8 mouse cellular contexts compared by ENCODE assay signal in genomic region chr16:70313886-70314577, GRCm38 (mm10). TPM values are rescaled to one million over a fixed set of nuclear protein-coding genes. Genes with fewer than 3 reads are reported as not detected.
A peak's percentile ranks its signal among the peaks of the same experiment; 100 is the strongest.
DNase-seq lines count a peak whose midpoint lies in the region; ATAC-seq and TF ChIP-seq lines count a peak whose summit lies in the region.

TSS of gene Gbe1 (plus strand) at chr16:70313949.

- DNase-seq in MN1 (ENCODE audit: low spot score), result peak; percentile 85
- DNase-seq in cerebellum, adult 8-10 months, result peak; percentile 76
- DNase-seq in forelimb bud, embryonic 11.5 days (ENCODE audit: low read depth, low spot score), result peak; percentile 89
- peak; percentile 96 for DNase-seq in heart, postnatal 4 days
- DNase-seq in layer of hippocampus, adult 8-10 months (ENCODE audit: low spot score in 2 of 2), result peak; percentile 67 to 72
- peak; percentile 98 for DNase-seq in lung, embryonic 14.5 days
- DNase-seq in testis, postnatal 14 days (ENCODE audit: low spot score), result peak; percentile 92

- peak; percentile 99 for ATAC-seq in lung, embryonic 14.5 days (ENCODE audit: insufficient read depth)
- peak; percentile 87 for ATAC-seq in neutrophil, adult 5-6 weeks (ENCODE audit: extremely low read depth, insufficient number of reproducible peaks, low FRiP score, poor library complexity, severe bottlenecking)

- H3K27me3 ChIP-seq in lung, embryonic 14.5 days (ENCODE audit: insufficient read depth, low read length), result no peaks in the 10 kb centered on the region

- peak within 1 kb of the TSS; percentile 82 for H3K9ac ChIP-seq in lung, embryonic 14.5 days

- peak within 1 kb of the TSS; percentile 60 for H3K4me3 ChIP-seq in lung, embryonic 14.5 days (ENCODE audit: low read depth, low read length)

- H3K4me2 ChIP-seq in lung, embryonic 14.5 days, result peak within 1 kb of the TSS; percentile 64

- under 1% methylated on average over 74 of the region's 82 CpGs for WGBS in lung, embryonic 14.5 days

- peak within 1 kb of the TSS; percentile 92 for H3K27ac ChIP-seq in lung, embryonic 14.5 days (ENCODE audit: low read depth)

- H3K36me3 ChIP-seq in lung, embryonic 14.5 days (ENCODE audit: insufficient read depth), result no peaks in the 10 kb centered on the region

- H3K4me1 ChIP-seq in lung, embryonic 14.5 days (ENCODE audit: insufficient read depth), result no peaks in the 10 kb centered on the region

- no peak for TF ChIP-seq CTCF in lung, embryonic 14.5 days (IDR thresholded peaks at IDR 0.05; ENCODE audit: low read depth)

- no peaks in the 10 kb centered on the region for H3K9me3 ChIP-seq in lung, embryonic 14.5 days (ENCODE audit: low read depth, low read length)

RNA-seq across cellular contexts. Expression of gene Gbe1, which starts in this region (rescaled TPM):
- 10 to 100 TPM; 37.2 to 38.6 TPM for total RNA-seq in heart, postnatal 4 days (2021)
- 1 to 10 TPM; 6.7 to 8.0 (median 7.2) TPM for total RNA-seq in layer of hippocampus, adult 8-10 months (2022)
- 19.1 and 20.8 TPM in 2 replicates for polyA plus RNA-seq in lung, embryonic 14.5 days (2014; fragmentation: Nextera tagmentation; extraction: Ambion mirVana)
- total RNA-seq in neutrophil, adult 5-6 weeks (2017), result 24.2 and 34.2 TPM in 2 replicates

Comparison
In these comparisons a context has a peak if more than half of its experiments do, and no peak if none do; other contexts are left out.
1. Peak in every context shown above with its lines: DNase-seq, ATAC-seq, H3K4me3 ChIP-seq and H3K27ac ChIP-seq.